Mouse (Mus musculus): ENCODE data around the gene Rps6ka4. TPM values are rescaled to one million over a fixed set of nuclear protein-coding genes. Genes with fewer than 3 reads are reported as not detected.

Gene Rps6ka4
- polyA plus RNA-seq, 1 experiment from 2014 or later = 5.4 TPM

GRCm38 (mm10) chr19:6858031-6858430 is 17.6 kb upstream of the Rps6ka4 start, which contains the start of gene Ccdc88b:
TSS of gene Ccdc88b (minus strand) at chr19:6858211.
- peaks cover 21% of the 10 kb centered on the region for H3K27me3 ChIP-seq
- no peak within 1 kb of the TSS for H3K9ac ChIP-seq (replicated peaks)
- WGBS = 85% methylated on average over 7 of the region's 7 CpGs
- no peaks in the 10 kb centered on the region for H3K9me3 ChIP-seq
- H3K27ac ChIP-seq = no peak within 1 kb of the TSS
- H3K4me2 ChIP-seq (replicated peaks) = no peak within 1 kb of the TSS
- no peaks in the 10 kb centered on the region for H3K36me3 ChIP-seq
- peaks cover 12% of the 10 kb centered on the region; the same call in 1 of the 2 replicates for H3K4me1 ChIP-seq (replicated peaks)
- ATAC-seq = no peak
- no peak within 1 kb of the TSS for H3K4me3 ChIP-seq (replicated peaks)

- Histone ChIP-seq H3K27me3 (peaks cover 21% of the 10 kb centered on the region), H3K4me3 (replicated peaks) (no peak overlapping the region), H3K9ac (replicated peaks) (no peak overlapping the region), H3K9me3 (no peaks in the 10 kb centered on the region), H3K27ac (no peak overlapping the region), H3K36me3 (no peaks in the 10 kb centered on the region), H3K4me1 (replicated peaks) (peaks cover 12% of the 10 kb centered on the region; the same call in 1 of the 2 replicates), H3K4me2 (replicated peaks) (no peak overlapping the region)
- WGBS = 74% methylated on average over 9 of the region's 9 CpGs
- no peak for ATAC-seq
Measured at GRCm38 (mm10) chr19:6857391-6858005, 17.1 kb upstream of the Rps6ka4 start.

GRCm38 (mm10) chr19:6857003-6857360 is 16.5 kb upstream of the Rps6ka4 start:
- Histone ChIP-seq H3K36me3 (no peaks in the 10 kb centered on the region), H3K9ac (replicated peaks) (no peak overlapping the region), H3K4me2 (replicated peaks) (no peak overlapping the region), H3K27ac (no peak overlapping the region), H3K9me3 (no peaks in the 10 kb centered on the region), H3K4me1 (replicated peaks) (peaks cover 12% of the 10 kb centered on the region; the same call in 1 of the 2 replicates), H3K27me3 (peaks cover 21% of the 10 kb centered on the region), H3K4me3 (replicated peaks) (no peak overlapping the region)
- ATAC-seq = no peak
- 51% methylated on average over 3 of the region's 3 CpGs for WGBS

GRCm38 (mm10) chr19:6856281-6857002 is 16.0 kb upstream of the Rps6ka4 start:
- Histone ChIP-seq H3K36me3 (no peaks in the 10 kb centered on the region), H3K27ac (no peak overlapping the region), H3K9ac (replicated peaks) (no peak overlapping the region), H3K9me3 (no peaks in the 10 kb centered on the region), H3K4me3 (replicated peaks) (no peak overlapping the region), H3K27me3 (peaks cover 21% of the 10 kb centered on the region), H3K4me1 (replicated peaks) (peaks cover 12% of the 10 kb centered on the region; the same call in 1 of the 2 replicates), H3K4me2 (replicated peaks) (no peak overlapping the region)
- ATAC-seq = peak; percentile 44; the same call in 1 of the 2 replicates
- WGBS = 42% methylated on average over 12 of the region's 12 CpGs

- H3K36me3 ChIP-seq = no peaks in the 10 kb centered on the region
- H3K9me3 ChIP-seq = no peaks in the 10 kb centered on the region
- no peak overlapping the region for H3K27ac ChIP-seq
- peak; percentile 72 for ATAC-seq
- peaks cover 25% of the 10 kb centered on the region for H3K27me3 ChIP-seq
- peaks cover 12% of the 10 kb centered on the region; the same call in 1 of the 2 replicates for H3K4me1 ChIP-seq (replicated peaks)
- no peak overlapping the region; the same call in 1 of the 2 replicates for H3K9ac ChIP-seq (replicated peaks)
- peak overlapping the region; percentile 18 for H3K4me3 ChIP-seq (replicated peaks)
- peak overlapping the region; percentile 44 for H3K4me2 ChIP-seq (replicated peaks)
- WGBS = 8% methylated on average over 38 of the region's 38 CpGs
Measured at GRCm38 (mm10) chr19:6855225-6856031, 15.0 kb upstream of the Rps6ka4 start.

GRCm38 (mm10) chr19:6854658-6855057 is 14.2 kb upstream of the Rps6ka4 start:
- no peaks in the 10 kb centered on the region for H3K36me3 ChIP-seq
- H3K27me3 ChIP-seq = peaks cover 33% of the 10 kb centered on the region
- H3K9me3 ChIP-seq = no peaks in the 10 kb centered on the region
- no peak overlapping the region for H3K4me3 ChIP-seq (replicated peaks)
- 88% methylated on average over 12 of the region's 12 CpGs for WGBS
- H3K4me1 ChIP-seq (replicated peaks) = peaks cover 12% of the 10 kb centered on the region; the same call in 1 of the 2 replicates
- ATAC-seq = 0 out of 2 replicates have a peak, but pooled peaks have one; percentile 5
- no peak overlapping the region for H3K27ac ChIP-seq
- no peak overlapping the region for H3K9ac ChIP-seq (replicated peaks)
- no peak overlapping the region for H3K4me2 ChIP-seq (replicated peaks)

GRCm38 (mm10) chr19:6853903-6854302 is 13.5 kb upstream of the Rps6ka4 start:
- 85% methylated on average over 8 of the region's 8 CpGs for WGBS
- Histone ChIP-seq H3K9me3 (no peaks in the 10 kb centered on the region), H3K4me3 (replicated peaks) (no peak overlapping the region), H3K27ac (no peak overlapping the region), H3K9ac (replicated peaks) (no peak overlapping the region), H3K4me2 (replicated peaks) (no peak overlapping the region), H3K27me3 (peaks cover 40% of the 10 kb centered on the region), H3K4me1 (replicated peaks) (peaks cover 12% of the 10 kb centered on the region; the same call in 1 of the 2 replicates), H3K36me3 (no peaks in the 10 kb centered on the region)
- no peak for ATAC-seq

- Histone ChIP-seq H3K27ac (no peak overlapping the region), H3K4me1 (replicated peaks) (peaks cover 19% of the 10 kb centered on the region), H3K4me3 (replicated peaks) (no peak overlapping the region), H3K4me2 (replicated peaks) (no peak overlapping the region), H3K9me3 (no peaks in the 10 kb centered on the region), H3K36me3 (no peaks in the 10 kb centered on the region), H3K27me3 (peaks cover 53% of the 10 kb centered on the region), H3K9ac (replicated peaks) (no peak overlapping the region; the same call in 1 of the 2 replicates)
- no peak for ATAC-seq
- WGBS = 72% methylated on average over 21 of the region's 21 CpGs
Measured at GRCm38 (mm10) chr19:6852393-6853305, 12.2 kb upstream of the Rps6ka4 start.

- H3K27me3 ChIP-seq = peaks cover 64% of the 10 kb centered on the region
- no peaks in the 10 kb centered on the region for H3K9me3 ChIP-seq
- ATAC-seq = no peak
Measured at GRCm38 (mm10) chr19:6851497-6851896, 11.1 kb upstream of the Rps6ka4 start.

GRCm38 (mm10) chr19:6849506-6850068 is 9.2 kb upstream of the Rps6ka4 start:
- no peaks in the 10 kb centered on the region for H3K36me3 ChIP-seq
- H3K27me3 ChIP-seq = peaks cover 61% of the 10 kb centered on the region
- H3K9ac ChIP-seq (replicated peaks) = no peak overlapping the region
- no peak for ATAC-seq
- WGBS = 66% methylated on average over 23 of the region's 23 CpGs
- H3K4me3 ChIP-seq (replicated peaks) = no peak overlapping the region
- no peak overlapping the region for H3K4me2 ChIP-seq (replicated peaks)
- peaks cover 7% of the 10 kb centered on the region for H3K4me1 ChIP-seq (replicated peaks)
- H3K9me3 ChIP-seq = no peaks in the 10 kb centered on the region
- no peak overlapping the region for H3K27ac ChIP-seq

More at GRCm38 (mm10) chr19:6851497-6851896, 11.1 kb upstream of the Rps6ka4 start:
- Histone ChIP-seq H3K4me2 (replicated peaks) (no peak overlapping the region), H3K9ac (replicated peaks) (no peak overlapping the region), H3K36me3 (no peaks in the 10 kb centered on the region), H3K27ac (no peak overlapping the region), H3K4me1 (replicated peaks) (peaks cover 19% of the 10 kb centered on the region), H3K4me3 (replicated peaks) (no peak overlapping the region)
- 81% methylated on average over 3 of the region's 3 CpGs for WGBS
